ENCODE assay signal across 34 mouse cellular contexts in genomic region chr19:29374947-29375346, GRCm38 (mm10). TPM values are rescaled to one million over a fixed set of nuclear protein-coding genes. Genes with fewer than 3 reads are reported as not detected.
"Had no signal": no experiment of that assay in that cellular context is flagged by ENCODE, and none has a peak within 500 bp of the region (broad histone marks: within the 10 kb centered on the region; RNA-seq: fewer than 3 reads in every experiment).

No protein-coding gene starts in this region.

- H3K27ac ChIP-seq: gastrocnemius, adult 2 months; heart, adult 2 months; heart, embryonic 13.5 days; heart, embryonic 15.5 days; hindbrain, embryonic 10.5 days; hindbrain, embryonic 12.5 days; hindbrain, embryonic 14.5 days; layer of hippocampus, adult 2 months; left cerebral cortex, adult 2 months; limb, embryonic 13.5 days; limb, embryonic 15.5 days; liver, embryonic 12.5 days; liver, embryonic 14.5 days had no signal

- H3K4me3 ChIP-seq: gastrocnemius, adult 2 months; heart, adult 2 months; heart, embryonic 13.5 days; heart, embryonic 15.5 days; hindbrain, embryonic 10.5 days; hindbrain, embryonic 12.5 days; layer of hippocampus, adult 2 months; left cerebral cortex, adult 2 months; limb, embryonic 13.5 days; limb, embryonic 15.5 days; liver, embryonic 12.5 days had no signal

- H3K4me1 ChIP-seq: heart, embryonic 15.5 days; hindbrain, embryonic 10.5 days; hindbrain, embryonic 12.5 days; limb, embryonic 15.5 days had no signal

- DNase-seq: gastrocnemius, adult 2 months; gastrocnemius, postnatal 10 days; gastrocnemius, postnatal 25 days; heart, adult 2 months; heart, postnatal 4 days; kidney, adult 18-20 months; kidney, adult 8-10 months; kidney, postnatal 10 days; kidney, postnatal 25 days; kidney, postnatal 4 days; left cerebral cortex, postnatal 4 days had no signal

RNA-seq across cellular contexts. Expression of gene Cd274, which starts 7.7 kb away (rescaled TPM):
- polyA plus RNA-seq: limb, embryonic 11.5 days had no signal

RNA-seq across cellular contexts. Expression of gene Pdcd1lg2, which starts 35.8 kb away (rescaled TPM):
- total RNA-seq: gastrocnemius, adult 2 months; gastrocnemius, postnatal 10 days; gastrocnemius, postnatal 25 days; gastrocnemius, postnatal 4 days; granulocyte monocyte progenitor cell, adult 5-6 weeks; heart, adult 2 months; heart, postnatal 25 days; heart, postnatal 4 days; layer of hippocampus, adult 2 months; layer of hippocampus, postnatal 25 days had no signal
- polyA plus RNA-seq: heart, embryonic 11.5 days; heart, embryonic 13.5 days; heart, embryonic 15.5 days; heart, postnatal 0 days; hindbrain, embryonic 10.5 days; hindbrain, embryonic 12.5 days; intestine, embryonic 14.5 days; intestine, postnatal 0 days; kidney, embryonic 14.5 days; kidney, embryonic 16.5 days; limb, embryonic 11.5 days; limb, embryonic 13.5 days; limb, embryonic 15.5 days had no signal

RNA-seq across cellular contexts. Expression of gene Rln1, which starts 40.5 kb away (rescaled TPM):
- total RNA-seq: gastrocnemius, adult 2 months; gastrocnemius, postnatal 10 days; gastrocnemius, postnatal 25 days; granulocyte monocyte progenitor cell, adult 5-6 weeks; heart, adult 2 months; heart, postnatal 25 days; liver, adult 2 months had no signal
- polyA plus RNA-seq: heart, adult 2 months; intestine, postnatal 0 days; kidney, embryonic 14.5 days; limb, embryonic 11.5 days; limb, embryonic 13.5 days; liver, adult 2 months; liver, embryonic 12.5 days; liver, embryonic 14.5 days had no signal

RNA-seq across cellular contexts. Expression of gene Insl6, which starts 49.8 kb away (rescaled TPM):
- total RNA-seq: gastrocnemius, adult 2 months; gastrocnemius, postnatal 25 days; left cerebral cortex, postnatal 4 days had no signal
